9 mouse cellular contexts compared by ENCODE assay signal in the genomic region with DNA sequence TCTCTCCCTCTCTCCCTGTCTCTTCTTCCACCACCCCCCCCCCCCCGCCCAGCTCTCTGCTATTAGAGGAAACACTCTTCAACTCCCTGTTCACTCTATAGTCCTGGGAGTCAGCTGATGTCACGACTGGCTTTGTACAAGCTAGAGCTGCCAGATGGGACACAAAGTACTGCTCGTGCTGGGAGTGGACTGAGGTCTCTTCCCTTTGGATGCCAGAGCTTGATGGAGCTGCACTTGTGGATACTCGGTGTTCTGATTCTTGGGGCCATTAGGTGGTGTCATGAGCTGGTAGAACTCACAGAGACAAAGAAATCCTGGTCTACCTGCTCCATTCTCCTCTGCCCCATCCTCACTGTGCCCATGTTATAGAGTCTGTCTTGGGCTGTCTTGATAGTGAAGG.
DNase-seq lines count a peak whose midpoint lies in the region; ATAC-seq and TF ChIP-seq lines count a peak whose summit lies in the region.
"Had no signal": no experiment of that assay in that cellular context is flagged by ENCODE, and none has a peak within 500 bp of the region (broad histone marks: within the 10 kb centered on the region; RNA-seq: fewer than 3 reads in every experiment).

No protein-coding gene starts in this region.

- no peak overlapping the region for H3K4me3 ChIP-seq in forebrain, embryonic 14.5 days (ENCODE audit: low read depth, low read length)
- H3K4me3 ChIP-seq in forebrain, embryonic 15.5 days = no peak overlapping the region
- H3K4me3 ChIP-seq in midbrain, postnatal 0 days (ENCODE audit: low read depth, low read length) = no peak overlapping the region
- H3K4me3 ChIP-seq in midbrain, embryonic 16.5 days (ENCODE audit: low read depth, low read length) = no peak overlapping the region

- WGBS in forebrain, embryonic 14.5 days = 21% methylated on average over 3 of the region's 4 CpGs
- WGBS in forebrain, embryonic 15.5 days = 12% methylated on average over 3 of the region's 4 CpGs
- 14% methylated on average over 3 of the region's 4 CpGs for WGBS in midbrain, postnatal 0 days
- WGBS in midbrain, embryonic 16.5 days = 5% methylated on average over 3 of the region's 4 CpGs

- no peak for ATAC-seq in forebrain, embryonic 14.5 days
- no peak for ATAC-seq in forebrain, embryonic 15.5 days (replicated peaks)
- ATAC-seq in midbrain, postnatal 0 days (ENCODE audit: low FRiP score) = 0 out of 2 replicates have a peak, but pooled peaks have one; percentile 49
- ATAC-seq in midbrain, embryonic 16.5 days = no peak
- ATAC-seq in megakaryocyte-erythroid progenitor cell, adult 5-6 weeks (replicated peaks; ENCODE audit: low FRiP score, low TSS enrichment, poor library complexity, severe bottlenecking) = no peak

- H3K4me2 ChIP-seq in forebrain, embryonic 14.5 days (ENCODE audit: low read length) = no peak overlapping the region
- no peak overlapping the region for H3K4me2 ChIP-seq in forebrain, embryonic 15.5 days (replicated peaks)
- H3K4me2 ChIP-seq in midbrain, postnatal 0 days (ENCODE audit: low read depth, low read length, poor library complexity, severe bottlenecking) = no peak overlapping the region
- H3K4me2 ChIP-seq in midbrain, embryonic 16.5 days (ENCODE audit: low read length) = no peak overlapping the region

- H3K27ac ChIP-seq in forebrain, embryonic 14.5 days (ENCODE audit: low read depth, low read length) = no peak overlapping the region
- no peak overlapping the region for H3K27ac ChIP-seq in forebrain, embryonic 15.5 days (replicated peaks)
- H3K27ac ChIP-seq in midbrain, postnatal 0 days (ENCODE audit: low read depth, low read length) = no peak overlapping the region
- no peak overlapping the region for H3K27ac ChIP-seq in midbrain, embryonic 16.5 days (ENCODE audit: low read length)

- DNase-seq in forebrain, embryonic 14.5 days (ENCODE audit: low spot score) = peak; percentile 23
- DNase-seq in midbrain, postnatal 0 days (ENCODE audit: low spot score) = peak; percentile 71
- DNase-seq in heart, adult 9 months (ENCODE audit: low spot score in 2 of 2) = peak; percentile 62 to 64
- peak; percentile 35 for DNase-seq in retina, embryonic 14.5 days (ENCODE audit: low spot score)
- no peak for DNase-seq in B cell, adult 2 months
- DNase-seq: thymus, adult 18-20 months had no signal

- TF ChIP-seq CTCF in midbrain, postnatal 0 days (IDR thresholded peaks at IDR 0.05) = peak; percentile 50

- peaks cover 2% of the 10 kb centered on the region; the same call in 1 of the 2 replicates for H3K4me1 ChIP-seq in forebrain, embryonic 14.5 days (ENCODE audit: control insufficient read depth, insufficient read depth, low read length)
- H3K4me1 ChIP-seq in forebrain, embryonic 15.5 days = peaks cover 11% of the 10 kb centered on the region
- H3K4me1 ChIP-seq in midbrain, postnatal 0 days (ENCODE audit: insufficient read depth, low read length) = no peaks in the 10 kb centered on the region
- no peaks in the 10 kb centered on the region for H3K4me1 ChIP-seq in midbrain, embryonic 16.5 days (ENCODE audit: control insufficient read depth, insufficient read depth, low read length)

- no peak overlapping the region for H3K9ac ChIP-seq in forebrain, embryonic 14.5 days (ENCODE audit: low read length)
- H3K9ac ChIP-seq in forebrain, embryonic 15.5 days (replicated peaks) = no peak overlapping the region
- H3K9ac ChIP-seq in midbrain, postnatal 0 days (replicated peaks; ENCODE audit: low read length, poor library complexity, severe bottlenecking) = no peak overlapping the region
- H3K9ac ChIP-seq in midbrain, embryonic 16.5 days (ENCODE audit: low read depth, low read length) = no peak overlapping the region

- H3K27me3 ChIP-seq in forebrain, embryonic 14.5 days (replicated peaks; ENCODE audit: control insufficient read depth, insufficient read depth, low read length) = no peaks in the 10 kb centered on the region
- no peaks in the 10 kb centered on the region for H3K27me3 ChIP-seq in forebrain, embryonic 15.5 days
- H3K27me3 ChIP-seq in midbrain, postnatal 0 days (ENCODE audit: insufficient read depth, low read length) = no peaks in the 10 kb centered on the region
- H3K27me3 ChIP-seq in midbrain, embryonic 16.5 days (ENCODE audit: control insufficient read depth, insufficient read depth, low read depth, low read length) = no peaks in the 10 kb centered on the region

- H3K9me3 ChIP-seq in forebrain, embryonic 14.5 days (replicated peaks; ENCODE audit: control insufficient read depth, low read length) = no peaks in the 10 kb centered on the region
- no peaks in the 10 kb centered on the region for H3K9me3 ChIP-seq in forebrain, embryonic 15.5 days
- H3K9me3 ChIP-seq in midbrain, postnatal 0 days (ENCODE audit: low read length) = no peaks in the 10 kb centered on the region
- H3K9me3 ChIP-seq in midbrain, embryonic 16.5 days (replicated peaks; ENCODE audit: control insufficient read depth, low read length, poor library complexity, severe bottlenecking) = no peaks in the 10 kb centered on the region

- no peaks in the 10 kb centered on the region for H3K36me3 ChIP-seq in forebrain, embryonic 14.5 days (ENCODE audit: control insufficient read depth, insufficient read depth, low read length)
- H3K36me3 ChIP-seq in forebrain, embryonic 15.5 days = no peaks in the 10 kb centered on the region
- H3K36me3 ChIP-seq in midbrain, postnatal 0 days (ENCODE audit: insufficient read depth, low read length) = no peaks in the 10 kb centered on the region
- no peaks in the 10 kb centered on the region for H3K36me3 ChIP-seq in midbrain, embryonic 16.5 days (ENCODE audit: control insufficient read depth, insufficient read depth, low read length)

Comparison
In these comparisons a context has a peak if more than half of its experiments do, and no peak if none do; other contexts are left out.
1. DNase-seq: peak in forebrain, embryonic 14.5 days (single experiment), midbrain, postnatal 0 days (single experiment), heart, adult 9 months (2 of 2) and retina, embryonic 14.5 days (single experiment); none in B cell, adult 2 months (0 of 2).